Mouse (Mus musculus) MEL (cell line): ENCODE measurements around the gene Prr12. TPM values are rescaled to one million over a fixed set of nuclear protein-coding genes. Genes with fewer than 3 reads are reported as not detected.
A peak's percentile ranks its signal among the peaks of the same experiment; 100 is the strongest.

ENCODE experiments used
- DNase-seq: peaks from one replicate; pipeline ENCODE4 v3.0.0; 2011; ENCODE audit warnings: low read depth, low spot score
- H3K27ac ChIP-seq: 2 replicates; pipeline ENCODE4 v1.5.1; 2012; ENCODE audit warnings: low read depth, mild to moderate bottlenecking, control low read depth, low read length, moderate library complexity; ENCODE audit not compliant: control insufficient read depth
- H3K27me3 ChIP-seq, 2 experiments: fragments of 150-350 bp in 1 of 2; sonication (generic) in 1 of 2; 2 replicates each; pipeline ENCODE4 v1.6.1; 2012; ENCODE audit warnings: low read length in 2 of 2, mild to moderate bottlenecking in 2 of 2, improper control_type of control experiment in 1 of 2, moderate library complexity in 1 of 2; ENCODE audit not compliant: insufficient read depth in 2 of 2, control insufficient read depth in 1 of 2
- H3K36me3 ChIP-seq, 2 experiments: 2 replicates each; pipeline ENCODE4 v1.6.1; 2012 to 2014; ENCODE audit warnings: low read length in 2 of 2, improper control_type of control experiment in 1 of 2, inconsistent platforms in 1 of 2, mild to moderate bottlenecking in 1 of 2; ENCODE audit not compliant: insufficient read depth in 2 of 2, control insufficient read depth in 1 of 2
- H3K4me1 ChIP-seq, 2 experiments: fragments of 150-350 bp in 1 of 2; sonication (generic) in 1 of 2; 2 replicates each; pipeline ENCODE4 v1.6.1; 2012; ENCODE audit warnings: low read length in 2 of 2, improper control_type of control experiment in 1 of 2, mild to moderate bottlenecking in 1 of 2; ENCODE audit not compliant: insufficient read depth in 2 of 2, control insufficient read depth in 1 of 2
- H3K4me3 ChIP-seq, 2 experiments: fragments of 150-350 bp in 1 of 2; sonication (generic) in 1 of 2; 2 replicates each; pipeline ENCODE4 v1.5.1; 2012; ENCODE audit warnings: low read depth in 2 of 2, low read length in 2 of 2, mild to moderate bottlenecking in 2 of 2, moderate library complexity in 2 of 2, control low read depth in 1 of 2, improper control_type of control experiment in 1 of 2; ENCODE audit not compliant: control insufficient read depth in 1 of 2, insufficient read depth in 1 of 2
- H3K79me2 ChIP-seq: 2 replicates; pipeline ENCODE4 v1.6.1; 2012; ENCODE audit warnings: mild to moderate bottlenecking, low read length, moderate library complexity; ENCODE audit not compliant: control insufficient read depth, poor library complexity, insufficient read depth
- H3K9ac ChIP-seq: 2 replicates; pipeline ENCODE4 v1.6.1; 2012; ENCODE audit warnings: low read depth, mild to moderate bottlenecking, control low read depth, low read length, moderate library complexity; ENCODE audit not compliant: control insufficient read depth, poor library complexity, severe bottlenecking
- H3K9me3 ChIP-seq: fragments of 150-350 bp; sonication (generic); replicated peaks from 2 replicates; pipeline ENCODE4 v1.6.1; 2012; ENCODE audit warnings: mild to moderate bottlenecking, low read length, improper control_type of control experiment, moderate library complexity; ENCODE audit not compliant: insufficient read depth
- CHD1 ChIP-seq: IDR thresholded peaks from 2 replicates; pipeline ENCODE4 v1.6.1; 2012; ENCODE audit warnings: low read depth, mild to moderate bottlenecking, inconsistent platforms, low read length, improper control_type of control experiment
- CHD2 ChIP-seq: IDR thresholded peaks from 2 replicates; pipeline ENCODE4 v1.6.1; 2011; ENCODE audit warnings: low read length, improper control_type of control experiment
- CTCF ChIP-seq, 3 experiments: IDR thresholded peaks in 2 of 3; conservative IDR thresholded peaks in 1 of 3; 2 replicates each; pipeline ENCODE4 v1.5.1; 2011 to 2012; ENCODE audit warnings: low read length in 3 of 3, low read depth in 2 of 3, mild to moderate bottlenecking in 2 of 3, improper control_type of control experiment in 1 of 3, inconsistent platforms in 1 of 3, mixed read lengths in 1 of 3, moderate library complexity in 1 of 3; ENCODE audit not compliant: control insufficient read depth in 1 of 3, insufficient read depth in 1 of 3, poor library complexity in 1 of 3, severe bottlenecking in 1 of 3
- ETS1 ChIP-seq: IDR thresholded peaks from 2 replicates; pipeline ENCODE4 v1.6.1; 2012; ENCODE audit warnings: low read depth, mild to moderate bottlenecking, inconsistent platforms, low read length, improper control_type of control experiment, moderate library complexity
- GABPA ChIP-seq: IDR thresholded peaks from 2 replicates; pipeline ENCODE4 v1.6.1; 2012; ENCODE audit warnings: low read depth, mild to moderate bottlenecking, inconsistent platforms, low read length, improper control_type of control experiment, moderate library complexity
- GATA1 ChIP-seq: IDR thresholded peaks from 2 replicates; pipeline ENCODE4 v1.6.1; 2011; ENCODE audit warnings: low read depth, low read length, improper control_type of control experiment
- HCFC1 ChIP-seq: IDR thresholded peaks from 2 replicates; pipeline ENCODE4 v1.6.1; 2012; ENCODE audit warnings: low read depth, mild to moderate bottlenecking, inconsistent platforms, low read length, improper control_type of control experiment, moderate library complexity
- JUND ChIP-seq: IDR thresholded peaks from 2 replicates; pipeline ENCODE4 v1.6.1; 2011; ENCODE audit warnings: low read depth, mild to moderate bottlenecking, improper control_type of control experiment, low read length
- MAX ChIP-seq: IDR thresholded peaks from 2 replicates; pipeline ENCODE4 v1.6.1; 2011; ENCODE audit warnings: low read length, improper control_type of control experiment
- MXI1 ChIP-seq: IDR thresholded peaks from 2 replicates; pipeline ENCODE4 v1.6.1; 2011; ENCODE audit warnings: mild to moderate bottlenecking, low read depth, low read length, improper control_type of control experiment
- MYC ChIP-seq: IDR thresholded peaks from 2 replicates; pipeline ENCODE4 v1.6.1; 2011; ENCODE audit warnings: low read depth, mild to moderate bottlenecking, low read length, improper control_type of control experiment, moderate library complexity
- NELFE ChIP-seq: IDR thresholded peaks from 2 replicates; pipeline ENCODE4 v1.6.1; 2011; ENCODE audit warnings: low read depth, low read length, improper control_type of control experiment
- RAD21 ChIP-seq: IDR thresholded peaks from 2 replicates; pipeline ENCODE4 v1.6.1; 2011; ENCODE audit warnings: mild to moderate bottlenecking, low read depth, low read length, improper control_type of control experiment
- RCOR1 ChIP-seq: IDR thresholded peaks from 2 replicates; pipeline ENCODE4 v1.6.1; 2012; ENCODE audit warnings: low read depth, mild to moderate bottlenecking, inconsistent platforms, low read length, improper control_type of control experiment
- SIN3A ChIP-seq: IDR thresholded peaks from 2 replicates; pipeline ENCODE4 v1.6.1; 2012; ENCODE audit warnings: low read length, improper control_type of control experiment, inconsistent platforms
- SMC3 ChIP-seq: IDR thresholded peaks from 2 replicates; pipeline ENCODE4 v1.6.1; 2011; ENCODE audit warnings: low read depth, low read length, improper control_type of control experiment
- TCF12 ChIP-seq: IDR thresholded peaks from 2 replicates; pipeline ENCODE4 v1.6.1; 2014; ENCODE audit warnings: low read depth, mild to moderate bottlenecking, inconsistent platforms, low read length, improper control_type of control experiment, moderate library complexity
- USF1 ChIP-seq: IDR thresholded peaks from 2 replicates; pipeline ENCODE4 v1.6.1; 2014; ENCODE audit warnings: low read depth, mild to moderate bottlenecking, inconsistent platforms, low read length, improper control_type of control experiment, moderate library complexity
- USF2 ChIP-seq, 2 experiments: IDR thresholded peaks; 2 replicates each; pipeline ENCODE4 v1.6.1; 2011 to 2012; ENCODE audit warnings: improper control_type of control experiment in 2 of 2, low read length in 2 of 2, borderline replicate concordance in 1 of 2, inconsistent platforms in 1 of 2, low read depth in 1 of 2, mild to moderate bottlenecking in 1 of 2; ENCODE audit not compliant: insufficient read depth in 1 of 2
- ZC3H11A ChIP-seq: IDR thresholded peaks from 2 replicates; pipeline ENCODE4 v1.6.1; 2012; ENCODE audit warnings: low read depth, mild to moderate bottlenecking, inconsistent platforms, low read length, improper control_type of control experiment
- ZNF384 ChIP-seq: IDR thresholded peaks from 2 replicates; pipeline ENCODE4 v1.6.1; 2012; ENCODE audit warnings: low read depth, mild to moderate bottlenecking, inconsistent platforms, low read length, improper control_type of control experiment
- polyA plus RNA-seq, 2 experiments: library from polyadenylated mRNA; stranded (reverse) in 1 of 2; unstranded in 1 of 2; fragments of >175 nt in 1 of 2; fragments of >200 nt in 1 of 2; gene quantifications; 2 replicates each; pipeline versions ENCODE4 v1.2.1 to v1.2.4; 2012; ENCODE audit warnings: low replicate concordance in 2 of 2, low read depth in 1 of 2; ENCODE audit not compliant: insufficient read length in 2 of 2, insufficient read depth in 1 of 2, missing spikeins in 1 of 2
- total RNA-seq: library from RNA; depleted of rRNA; stranded (reverse); fragments of 300-350 nt; gene quantifications from 2 replicates; pipeline ENCODE4 v1.2.3, GENCODE M21; 2012

Gene Prr12
- total and polyA plus RNA-seq, 3 experiments, result 3.5 to 32.1 TPM; not detected in 1

- Histone ChIP-seq H3K9me3 (no peaks in the 10 kb centered on the region), H3K4me1 (peaks cover 0 to 16% of the 10 kb centered on the region in 2 experiments; a peak in 3 of 4 replicates), H3K27me3 (no peaks in the 10 kb centered on the region), H3K4me3 (peak overlapping the region; percentile 8 to 23; a peak in 3 of 4 replicates), H3K9ac (peak overlapping the region; percentile 57), H3K36me3 (peaks cover 0 to 16% of the 10 kb centered on the region in 2 experiments; a peak in 2 of 4 replicates), H3K79me2 (peaks cover 53% of the 10 kb centered on the region), H3K27ac (peak overlapping the region; percentile 69)
- peak; percentile 14; the same call in 1 of the 2 replicates for TF ChIP-seq NELFE
- TF ChIP-seq SIN3A, result peak; percentile 98
- peak; percentile 58; the same call in 1 of the 2 replicates for TF ChIP-seq ZC3H11A
- peak; percentile 99 for TF ChIP-seq MXI1
- peak; percentile 67 for TF ChIP-seq SMC3
- peak; percentile 60 for TF ChIP-seq HCFC1
- no peak for TF ChIP-seq JUND
- TF ChIP-seq USF2 (IDR thresholded peaks at IDR 0.05; ENCODE audit: borderline replicate concordance in 1 of 2, insufficient read depth in 1 of 2, low read depth in 1 of 2, low read length in 2 of 2), result peak in 1 of 2 experiments; percentile 45; a peak in 1 of 4 replicates
- peak; percentile 99 for TF ChIP-seq MAX
- TF ChIP-seq GABPA, result no peak
- TF ChIP-seq USF1, result peak; percentile 87
- TF ChIP-seq ETS1, result peak; percentile 55; the same call in 1 of the 2 replicates
- TF ChIP-seq RAD21, result peak; percentile 69
- TF ChIP-seq TCF12, result 0 out of 2 replicates have a peak, but pooled peaks have one; percentile 11
- TF ChIP-seq CHD2, result no peak
- 0 out of 2 replicates have a peak, but pooled peaks have one; percentile 10 for TF ChIP-seq GATA1
- TF ChIP-seq ZNF384, result peak; percentile 35; the same call in 1 of the 2 replicates
- TF ChIP-seq RCOR1, result peak; percentile 88
- peak; percentile 100 for TF ChIP-seq MYC
- TF ChIP-seq CTCF (IDR thresholded peaks at IDR 0.05 in 2 of 3, conservative IDR thresholded peaks at IDR 0.05 in 1 of 3; ENCODE audit: control insufficient read depth in 1 of 3, insufficient read depth in 1 of 3, low read depth in 2 of 3, low read length in 3 of 3, poor library complexity in 1 of 3, severe bottlenecking in 1 of 3), result peak; percentile 76 to 86 (median 85)
- TF ChIP-seq CHD1, result no peak
- peak; percentile 90 for DNase-seq
Observed at GRCm38 (mm10) chr7:45068000-45068318, 15.3 kb upstream of the Prr12 start.
